Mouse (Mus musculus) forebrain, embryonic 15.5 days (tissue): Measurements from ENCODE around the gene Dusp2. TPM values are rescaled to one million over a fixed set of nuclear protein-coding genes. Genes with fewer than 3 reads are reported as not detected.
A peak's percentile ranks its signal among the peaks of the same experiment; 100 is the strongest.

Source experiments
- ATAC-seq: fragments of 200-750 bp; cut with Nextera tagmentation; replicated peaks from 2 replicates; pipeline ENCODE4 v1.8.0; 2017; ENCODE audit warnings: mild to moderate bottlenecking, moderate TSS enrichment, moderate library complexity
- H3K27ac ChIP-seq: fragments of 300-500 bp; sonication (generic); replicated peaks from 2 replicates; pipeline ENCODE4 v1.5.1; 2015; ENCODE audit warnings: mild to moderate bottlenecking, inconsistent platforms
- H3K27me3 ChIP-seq: fragments of 300-500 bp; sonication (generic); 2 replicates; pipeline ENCODE4 v1.6.1; 2015; ENCODE audit warnings: inconsistent platforms
- H3K36me3 ChIP-seq: fragments of 300-500 bp; sonication (generic); 2 replicates; pipeline ENCODE4 v1.6.1; 2015; ENCODE audit warnings: mild to moderate bottlenecking, inconsistent platforms
- H3K4me1 ChIP-seq: fragments of 300-500 bp; sonication (generic); 2 replicates; pipeline ENCODE4 v1.6.1; 2015; ENCODE audit warnings: inconsistent platforms
- H3K4me2 ChIP-seq: fragments of 300-500 bp; sonication (generic); replicated peaks from 2 replicates; pipeline ENCODE4 v1.6.1; 2015; ENCODE audit warnings: mild to moderate bottlenecking, inconsistent platforms
- H3K4me3 ChIP-seq: fragments of 300-500 bp; sonication (generic); 2 replicates; pipeline ENCODE4 v1.5.1; 2015; ENCODE audit warnings: mild to moderate bottlenecking, inconsistent platforms
- H3K9ac ChIP-seq: fragments of 300-500 bp; sonication (generic); replicated peaks from 2 replicates; pipeline ENCODE4 v1.6.1; 2015; ENCODE audit warnings: mild to moderate bottlenecking, inconsistent platforms
- H3K9me3 ChIP-seq: fragments of 300-500 bp; sonication (generic); 2 replicates; pipeline ENCODE4 v1.6.1; 2016; ENCODE audit warnings: inconsistent platforms
- WGBS: fragments of 180-500 bp; shearing (Covaris S2); methylation state at CpG from one replicate; pipeline ENCODE4 v1.1.7; 2015; ENCODE audit warnings: mixed read lengths; 5-methylcytosine and 5-hydroxymethylcytosine counted together
- polyA plus RNA-seq: library from polyadenylated mRNA; unstranded; fragments of >200 nt; fragmentation: Nextera tagmentation; extraction: Ambion mirVana; gene quantifications from 2 replicates; pipeline ENCODE4 v1.2.1, GENCODE M21; 2015

Dusp2 gene
- polyA plus RNA-seq, 1 experiment from 2014 or later: 7.4 TPM

GRCm38 (mm10) chr2:127346334-127346733, 10.4 kb downstream of the Dusp2 start:
- no peaks in the 10 kb centered on the region for H3K27me3 ChIP-seq
- H3K27ac ChIP-seq: no peak overlapping the region
- H3K4me2 ChIP-seq: no peak overlapping the region
- H3K9ac ChIP-seq: no peak overlapping the region
- no peak overlapping the region for H3K4me3 ChIP-seq
- ATAC-seq: no peak
- no peaks in the 10 kb centered on the region for H3K9me3 ChIP-seq
- H3K36me3 ChIP-seq: no peaks in the 10 kb centered on the region
- no peaks in the 10 kb centered on the region for H3K4me1 ChIP-seq
- 71% methylated on average over 1 of the region's 1 CpGs for WGBS

- ATAC-seq: no peak
- Histone ChIP-seq H3K4me1 (no peaks in the 10 kb centered on the region), H3K9me3 (no peaks in the 10 kb centered on the region), H3K4me3 (no peak overlapping the region), H3K27me3 (no peaks in the 10 kb centered on the region), H3K4me2 (no peak overlapping the region), H3K36me3 (no peaks in the 10 kb centered on the region), H3K27ac (no peak overlapping the region), H3K9ac (no peak overlapping the region)
- WGBS: 78% methylated on average over 13 of the region's 13 CpGs
Observed at GRCm38 (mm10) chr2:127347147-127347985, 11.4 kb downstream of the Dusp2 start.

GRCm38 (mm10) chr2:127353881-127354280, 17.9 kb downstream of the Dusp2 start:
- 91% methylated on average over 4 of the region's 4 CpGs for WGBS
- H3K4me3 ChIP-seq: no peak overlapping the region
- H3K27me3 ChIP-seq: 0 out of 2 replicates have a peak, but pooled peaks cover 5% of the 10 kb centered on the region
- H3K4me2 ChIP-seq: no peak overlapping the region
- H3K4me1 ChIP-seq: no peaks in the 10 kb centered on the region
- H3K27ac ChIP-seq: no peak overlapping the region
- H3K36me3 ChIP-seq: no peaks in the 10 kb centered on the region
- H3K9me3 ChIP-seq: no peaks in the 10 kb centered on the region
- H3K9ac ChIP-seq: no peak overlapping the region
- no peak for ATAC-seq

GRCm38 (mm10) chr2:127362459-127363281, 26.7 kb downstream of the Dusp2 start, which contains the start of gene Adra2b:
Gene Adra2b, plus strand, starts transcription at chr2:127363208.
- peak; percentile 72 for ATAC-seq
- no peaks in the 10 kb centered on the region for H3K36me3 ChIP-seq
- H3K4me2 ChIP-seq: peak within 1 kb of the TSS; percentile 83
- H3K9ac ChIP-seq: peak within 1 kb of the TSS; percentile 31
- H3K4me1 ChIP-seq: peaks cover 17% of the 10 kb centered on the region
- peaks cover 60% of the 10 kb centered on the region for H3K27me3 ChIP-seq
- no peak within 1 kb of the TSS for H3K27ac ChIP-seq
- peak within 1 kb of the TSS; percentile 46 for H3K4me3 ChIP-seq
- H3K9me3 ChIP-seq: no peaks in the 10 kb centered on the region
- WGBS: under 1% methylated on average over 48 of the region's 49 CpGs

- Histone ChIP-seq H3K36me3 (no peaks in the 10 kb centered on the region), H3K4me3 (peak overlapping the region; percentile 46), H3K4me2 (peak overlapping the region; percentile 83), H3K4me1 (peaks cover 17% of the 10 kb centered on the region), H3K27ac (no peak overlapping the region), H3K9me3 (no peaks in the 10 kb centered on the region), H3K9ac (peak overlapping the region; percentile 31), H3K27me3 (peaks cover 60% of the 10 kb centered on the region)
- 2% methylated on average over 28 of the region's 28 CpGs for WGBS
- peak; percentile 53; the same call in 1 of the 2 replicates for ATAC-seq
Observed at GRCm38 (mm10) chr2:127363282-127363652, 27.3 kb downstream of the Dusp2 start.

GRCm38 (mm10) chr2:127363696-127364095, 27.7 kb downstream of the Dusp2 start:
- H3K27ac ChIP-seq: no peak overlapping the region
- ATAC-seq: no peak
- H3K4me2 ChIP-seq: peak overlapping the region; percentile 83
- H3K36me3 ChIP-seq: no peaks in the 10 kb centered on the region
- no peaks in the 10 kb centered on the region for H3K9me3 ChIP-seq
- peak overlapping the region; percentile 46 for H3K4me3 ChIP-seq
- H3K4me1 ChIP-seq: peaks cover 17% of the 10 kb centered on the region
- 0 out of 2 replicates have a peak overlapping the region, but pooled peaks have one; percentile 7 for H3K9ac ChIP-seq
- H3K27me3 ChIP-seq: peaks cover 60% of the 10 kb centered on the region
- WGBS: 7% methylated on average over 20 of the region's 20 CpGs

- no peak for ATAC-seq
- Histone ChIP-seq H3K4me3 (no peak overlapping the region), H3K9me3 (no peaks in the 10 kb centered on the region), H3K27ac (no peak overlapping the region), H3K27me3 (peaks cover 60% of the 10 kb centered on the region), H3K9ac (no peak overlapping the region), H3K4me2 (no peak overlapping the region), H3K4me1 (peaks cover 17% of the 10 kb centered on the region), H3K36me3 (no peaks in the 10 kb centered on the region)
- 22% methylated on average over 8 of the region's 8 CpGs for WGBS
Observed at GRCm38 (mm10) chr2:127364452-127364851, 28.5 kb downstream of the Dusp2 start.

GRCm38 (mm10) chr2:127367126-127367820, 31.3 kb downstream of the Dusp2 start:
- H3K4me2 ChIP-seq: no peak overlapping the region
- H3K4me3 ChIP-seq: no peak overlapping the region
- peaks cover 39% of the 10 kb centered on the region for H3K27me3 ChIP-seq
- H3K4me1 ChIP-seq: peaks cover 17% of the 10 kb centered on the region
- H3K9me3 ChIP-seq: no peaks in the 10 kb centered on the region
- ATAC-seq: no peak
- 83% methylated on average over 10 of the region's 10 CpGs for WGBS
- no peak overlapping the region for H3K27ac ChIP-seq
- no peak overlapping the region for H3K9ac ChIP-seq
- H3K36me3 ChIP-seq: no peaks in the 10 kb centered on the region

- ATAC-seq: no peak
- Histone ChIP-seq H3K4me3 (no peak overlapping the region), H3K9ac (no peak overlapping the region), H3K27me3 (peaks cover 17% of the 10 kb centered on the region), H3K36me3 (no peaks in the 10 kb centered on the region), H3K4me2 (no peak overlapping the region), H3K27ac (no peak overlapping the region), H3K4me1 (no peaks in the 10 kb centered on the region), H3K9me3 (no peaks in the 10 kb centered on the region)
- 76% methylated on average over 5 of the region's 5 CpGs for WGBS
Observed at GRCm38 (mm10) chr2:127369703-127370376, 33.9 kb downstream of the Dusp2 start.

- Histone ChIP-seq H3K27me3 (peaks cover 8% of the 10 kb centered on the region), H3K4me1 (0 out of 2 replicates have a peak, but pooled peaks cover 3% of the 10 kb centered on the region), H3K4me3 (no peak overlapping the region), H3K9me3 (no peaks in the 10 kb centered on the region), H3K4me2 (no peak overlapping the region), H3K27ac (no peak overlapping the region), H3K9ac (no peak overlapping the region), H3K36me3 (no peaks in the 10 kb centered on the region)
- no peak for ATAC-seq
- 51% methylated on average over 9 of the region's 9 CpGs for WGBS
Observed at GRCm38 (mm10) chr2:127370561-127371483, 34.9 kb downstream of the Dusp2 start.
